Mouse (Mus musculus) urinary bladder, postnatal 25 days (tissue): Measurements from ENCODE around the gene Prdm9.
A peak's percentile ranks its signal among the peaks of the same experiment; 100 is the strongest.
"Not testable (repeated sequence)": the region's sequence is repeated elsewhere in the genome, so short reads cannot be mapped to it uniquely, and the experiment has no call there.

Source experiments
- DNase-seq: peaks from one replicate; pipeline ENCODE4 v3.0.0; 2022; ENCODE audit warnings: low spot score

The Prdm9 gene

GRCm38 (mm10) chr17:15564014-15564927 is at the start of gene Prdm9:
TSS of gene Prdm9 (minus strand) at chr17:15564354.
- peak; percentile 99 for DNase-seq

- DNase-seq: no peak
These were observed 35.3 kb upstream of the Prdm9 start for GRCm38 (mm10) chr17:15599496-15599895.

DNA sequence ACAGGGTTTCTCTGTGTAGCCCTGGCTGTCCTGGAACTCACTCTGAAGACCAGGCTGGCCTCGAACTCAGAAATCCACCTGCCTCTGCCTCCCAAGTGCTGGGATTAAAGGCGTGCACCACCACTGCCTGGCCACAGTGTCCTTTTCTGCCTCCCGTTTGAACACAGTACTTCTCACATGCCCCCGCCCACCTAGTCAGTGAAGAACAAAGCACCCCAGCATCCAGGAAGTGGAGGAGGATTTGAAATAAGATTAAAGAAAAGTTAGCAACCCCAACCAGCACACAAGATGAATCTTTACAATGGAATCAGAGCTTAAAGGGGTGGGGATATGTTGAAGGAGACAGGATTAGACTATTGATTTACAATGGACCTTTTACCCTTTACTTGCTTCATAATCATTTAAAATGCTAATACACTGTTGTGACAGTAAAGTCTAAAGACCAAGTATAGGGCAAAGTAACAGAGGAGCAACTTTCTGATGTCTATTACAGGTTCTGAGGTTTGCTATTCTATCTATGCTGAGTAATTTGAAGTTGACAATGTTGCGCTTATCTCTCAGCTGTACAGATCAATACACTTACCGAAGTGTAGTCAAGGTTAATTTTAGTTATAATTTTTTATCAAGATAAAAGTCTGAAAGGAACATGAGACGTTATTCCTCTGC is 27.2 kb upstream of the Prdm9 start:
- DNase-seq: no peak

- no peak for DNase-seq
These were observed 24.0 kb upstream of the Prdm9 start for GRCm38 (mm10) chr17:15588116-15588515.

GRCm38 (mm10) chr17:15585691-15586090 is 21.5 kb upstream of the Prdm9 start:
- DNase-seq: no peak

- DNase-seq: no peak
These were observed 18.9 kb upstream of the Prdm9 start for GRCm38 (mm10) chr17:15583071-15583470.

DNA sequence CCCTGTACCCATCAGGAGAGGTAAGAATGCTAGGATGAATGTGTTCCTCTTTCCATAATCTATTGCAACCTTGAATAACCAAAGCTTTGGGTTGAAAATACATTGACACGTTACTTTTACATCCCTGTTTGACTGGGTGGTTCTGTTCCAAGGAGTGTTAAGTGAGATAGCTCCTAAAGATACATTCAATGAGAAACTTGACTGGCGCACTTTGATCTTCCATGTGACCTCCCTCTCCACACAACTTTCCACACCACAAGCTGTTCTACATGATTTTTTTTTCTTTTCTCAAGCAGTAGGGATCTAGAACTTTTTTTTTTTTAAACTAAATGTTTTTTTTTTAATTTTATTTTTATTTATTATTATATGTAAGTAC is 15.9 kb upstream of the Prdm9 start:
- DNase-seq: no peak

GRCm38 (mm10) chr17:15579410-15580071 is 15.4 kb upstream of the Prdm9 start:
- DNase-seq: no peak

GRCm38 (mm10) chr17:15577291-15577694 is 13.1 kb upstream of the Prdm9 start:
- peak; percentile 45 for DNase-seq

GRCm38 (mm10) chr17:15575056-15575455 is 10.9 kb upstream of the Prdm9 start:
- no peak for DNase-seq

GRCm38 (mm10) chr17:15566908-15567307 is 2.8 kb upstream of the Prdm9 start:
- no peak for DNase-seq

GRCm38 (mm10) chr17:15564928-15565300 is 760 bp upstream of the Prdm9 start:
- no peak for DNase-seq

GRCm38 (mm10) chr17:15559946-15560345 is 4.2 kb downstream of the Prdm9 start:
- DNase-seq: no peak

- no peak for DNase-seq
These were observed 14.4 kb downstream of the Prdm9 start for GRCm38 (mm10) chr17:15549713-15550112.

- DNase-seq: no peak
These were observed 17.7 kb downstream of the Prdm9 start for GRCm38 (mm10) chr17:15546440-15546839.

- not testable (repeated sequence) for DNase-seq
These were observed 20.3 kb downstream of the Prdm9 start for GRCm38 (mm10) chr17:15543868-15544267.

DNA sequence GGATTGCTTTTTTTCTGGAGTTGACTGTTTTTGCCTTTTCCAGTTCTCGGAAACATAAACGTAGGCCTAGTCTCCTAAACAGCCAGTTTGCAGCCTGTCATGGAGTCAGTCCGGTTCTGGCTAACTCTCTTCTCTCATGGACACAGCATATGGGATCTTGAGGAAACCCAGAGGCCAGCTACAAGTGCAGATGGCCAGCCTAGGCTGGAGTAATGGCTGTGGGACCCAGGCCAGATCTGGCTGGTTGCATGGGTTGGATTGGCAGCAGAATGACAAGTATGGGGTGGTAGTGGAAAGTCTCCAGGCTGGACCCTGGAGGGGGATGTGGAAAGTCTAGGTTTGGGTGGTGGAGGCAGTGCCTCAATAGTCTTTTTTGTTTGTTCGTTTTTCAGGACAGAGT is 23.8 kb downstream of the Prdm9 start:
- no peak for DNase-seq

DNA sequence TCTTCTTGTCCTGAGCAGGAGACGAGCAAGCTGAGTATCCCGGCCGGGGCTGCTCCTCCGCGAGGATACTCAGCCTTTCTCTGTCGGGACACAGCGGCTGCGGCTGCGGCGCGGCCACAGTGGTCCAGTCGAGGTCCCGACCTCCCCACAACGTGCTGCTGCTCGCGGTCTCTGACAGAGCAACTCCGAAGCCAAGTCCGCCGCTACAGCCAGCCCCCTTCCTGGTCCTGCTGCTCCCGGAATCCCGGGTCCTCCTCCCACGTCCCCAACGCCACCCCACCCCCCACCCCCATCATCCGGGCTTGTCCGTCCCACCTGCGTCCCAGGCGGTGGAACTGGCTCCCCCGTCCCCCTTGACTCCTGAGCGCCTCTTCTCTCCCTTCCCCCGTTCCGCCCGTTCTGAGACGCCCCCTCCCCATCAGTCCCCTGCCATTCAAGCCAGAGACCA is 27.7 kb downstream of the Prdm9 start:
- no peak for DNase-seq

DNA sequence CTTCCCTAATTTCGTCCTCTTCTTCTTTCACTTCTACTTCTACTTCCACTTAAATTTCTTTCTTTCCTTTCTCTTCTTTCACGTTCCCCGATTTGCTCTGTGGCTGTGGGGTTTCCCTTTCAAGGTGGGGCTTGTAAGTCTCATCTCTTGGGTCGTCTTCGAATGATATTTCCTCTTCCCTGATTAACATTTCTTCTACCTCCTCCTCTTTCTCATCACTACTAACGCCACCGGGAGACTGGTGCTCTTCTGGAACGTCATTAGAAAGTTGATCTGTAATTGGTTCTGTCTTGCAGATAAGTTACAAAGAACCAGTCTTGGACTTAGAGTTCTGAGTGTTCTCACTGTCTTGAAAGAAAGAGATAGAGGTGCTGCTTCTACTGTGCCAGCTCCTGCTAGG is 28.2 kb downstream of the Prdm9 start:
- no peak for DNase-seq

DNA sequence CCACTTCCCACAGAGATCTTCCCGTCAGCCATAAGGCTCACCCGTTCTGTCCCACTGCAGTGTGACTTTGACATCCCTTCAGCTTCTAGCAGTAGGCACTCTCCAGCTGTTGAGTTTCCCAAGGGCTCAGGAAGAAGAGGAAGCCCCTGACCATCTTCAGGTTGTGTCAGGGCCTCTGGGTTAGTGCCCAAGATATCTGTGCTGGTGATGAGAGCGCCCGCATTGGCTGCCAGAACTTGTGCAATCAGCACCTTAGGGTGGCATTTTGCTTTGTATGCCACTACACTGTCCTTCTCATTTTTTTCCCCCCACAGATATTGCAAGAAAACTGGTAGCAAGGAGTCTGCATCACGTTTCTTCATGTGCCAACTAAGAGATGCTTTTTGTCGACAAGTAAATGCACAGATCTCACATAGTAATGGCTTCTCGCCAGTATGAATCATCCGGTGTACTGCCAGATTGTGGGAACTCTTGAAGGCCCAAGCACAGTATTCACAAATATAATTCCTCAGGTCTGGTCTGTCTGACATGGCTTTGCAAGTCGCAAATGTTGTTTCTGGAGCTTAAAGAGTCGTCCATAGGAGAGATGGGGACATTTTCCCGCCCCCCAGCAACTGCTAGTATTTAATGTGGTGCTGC is 28.9 kb downstream of the Prdm9 start:
- DNase-seq: no peak

GRCm38 (mm10) chr17:15530141-15530540 is 34.0 kb downstream of the Prdm9 start:
- DNase-seq: peak; percentile 26

- no peak for DNase-seq
These were observed 35.3 kb downstream of the Prdm9 start for GRCm38 (mm10) chr17:15528887-15529286.
